ENCODE assay signal across 9 mouse cellular contexts in genomic region chr13:53033189-53033943, GRCm38 (mm10). TPM values are rescaled to one million over a fixed set of nuclear protein-coding genes. Genes with fewer than 3 reads are reported as not detected.
DNase-seq lines count a peak whose midpoint lies in the region; ATAC-seq and TF ChIP-seq lines count a peak whose summit lies in the region.
"Had no signal": no experiment of that assay in that cellular context is flagged by ENCODE, and none has a peak within 500 bp of the region (broad histone marks: within the 10 kb centered on the region; RNA-seq: fewer than 3 reads in every experiment).

No protein-coding gene starts in this region.

- no peak overlapping the region for H3K4me3 ChIP-seq in liver, adult 2 months (ENCODE audit: insufficient read depth, low read depth, low read length)
- no peak overlapping the region for H3K4me3 ChIP-seq in liver, embryonic 11.5 days (ENCODE audit: low read depth, low read length)
- H3K4me3 ChIP-seq in gastrocnemius, adult 2 months: peak overlapping the region; percentile 19
- H3K4me3 ChIP-seq in stomach, embryonic 15.5 days (replicated peaks): no peak overlapping the region
- H3K4me3 ChIP-seq in forebrain, embryonic 10.5 days: no peak overlapping the region
- H3K4me3 ChIP-seq: layer of hippocampus, adult 2 months had no signal

- no peak for TF ChIP-seq CTCF in liver, adult 2 months (IDR thresholded peaks at IDR 0.05; ENCODE audit: low read depth, low read length)
- TF ChIP-seq CTCF in gastrocnemius, adult 2 months (IDR thresholded peaks at IDR 0.05): no peak

- ATAC-seq in liver, embryonic 11.5 days (replicated peaks; ENCODE audit: low FRiP score): no peak
- no peak for ATAC-seq in stomach, embryonic 15.5 days (ENCODE audit: insufficient read depth, low FRiP score, low read depth)

- H3K27ac ChIP-seq in liver, adult 2 months (replicated peaks; ENCODE audit: insufficient read depth, low read depth, low read length): 0 out of 2 replicates have a peak overlapping the region, but pooled peaks have one; percentile 26
- no peak overlapping the region for H3K27ac ChIP-seq in liver, embryonic 11.5 days (ENCODE audit: low read depth, low read length)
- peak overlapping the region; percentile 61 for H3K27ac ChIP-seq in gastrocnemius, adult 2 months
- peak overlapping the region; percentile 57; the same call in 1 of the 2 replicates for H3K27ac ChIP-seq in stomach, embryonic 15.5 days
- no peak overlapping the region for H3K27ac ChIP-seq in forebrain, embryonic 10.5 days
- H3K27ac ChIP-seq: layer of hippocampus, adult 2 months had no signal

- TF ChIP-seq POLR2A in liver, adult 2 months (IDR thresholded peaks at IDR 0.05; ENCODE audit: extremely low read depth, insufficient read depth, low read length): no peak

- intact Hi-C loops in gastrocnemius, adult 2 months (cut with DNase I): no loop called here
- intact Hi-C loops in heart, postnatal 10 days (cut with DNase I): no loop called here

- H3K4me2 ChIP-seq in liver, embryonic 11.5 days: no peak overlapping the region
- no peak overlapping the region for H3K4me2 ChIP-seq in stomach, embryonic 15.5 days

- WGBS in liver, adult 2 months: 24% methylated on average over 10 of the region's 10 CpGs
- WGBS in liver, embryonic 11.5 days: 75% methylated on average over 10 of the region's 10 CpGs
- 50% methylated on average over 10 of the region's 10 CpGs for WGBS in stomach, embryonic 15.5 days
- 86% methylated on average over 10 of the region's 10 CpGs for WGBS in forebrain, embryonic 10.5 days

- H3K9me3 ChIP-seq in liver, embryonic 11.5 days (ENCODE audit: control insufficient read depth, low read length): no peaks in the 10 kb centered on the region
- no peaks in the 10 kb centered on the region for H3K9me3 ChIP-seq in stomach, embryonic 15.5 days
- H3K9me3 ChIP-seq in forebrain, embryonic 10.5 days: peaks cover 3% of the 10 kb centered on the region; the same call in 1 of the 2 replicates

- DNase-seq in liver, adult 2 months (ENCODE audit: extremely low read depth, low read depth, low spot score): peak; percentile 91
- no peak for DNase-seq in liver, embryonic 11.5 days (ENCODE audit: low spot score)
- DNase-seq in gastrocnemius, adult 2 months: peak; percentile 40
- peak; percentile 84 to 87 for DNase-seq in heart, postnatal 10 days
- no peak for DNase-seq in forebrain, embryonic 10.5 days (ENCODE audit: extremely low spot score, low spot score)
- no peak for DNase-seq in layer of hippocampus, adult 11-12 months (ENCODE audit: low spot score)
- no peak for DNase-seq in cerebellum, adult 11-12 months

- no peaks in the 10 kb centered on the region for H3K27me3 ChIP-seq in liver, adult 2 months (ENCODE audit: control insufficient read depth, insufficient read depth, low read length)
- H3K27me3 ChIP-seq in liver, embryonic 11.5 days (replicated peaks; ENCODE audit: control insufficient read depth, insufficient read depth, low read length): no peaks in the 10 kb centered on the region
- H3K27me3 ChIP-seq in stomach, embryonic 15.5 days (replicated peaks): no peaks in the 10 kb centered on the region
- no peaks in the 10 kb centered on the region for H3K27me3 ChIP-seq in forebrain, embryonic 10.5 days (ENCODE audit: poor library complexity, severe bottlenecking)

- H3K79me2 ChIP-seq in liver, adult 2 months (ENCODE audit: control insufficient read depth, insufficient read depth, low read length): no peaks in the 10 kb centered on the region

- no peak overlapping the region for H3K9ac ChIP-seq in liver, adult 2 months (ENCODE audit: low read depth, low read length)
- no peak overlapping the region for H3K9ac ChIP-seq in liver, embryonic 11.5 days (ENCODE audit: low read depth, low read length)
- no peak overlapping the region for H3K9ac ChIP-seq in stomach, embryonic 15.5 days

- no peaks in the 10 kb centered on the region for H3K36me3 ChIP-seq in liver, adult 2 months (ENCODE audit: control insufficient read depth, insufficient read depth, low read length)
- H3K36me3 ChIP-seq in liver, embryonic 11.5 days (ENCODE audit: control insufficient read depth, insufficient read depth, low read length): no peaks in the 10 kb centered on the region
- no peaks in the 10 kb centered on the region for H3K36me3 ChIP-seq in stomach, embryonic 15.5 days
- H3K36me3 ChIP-seq in forebrain, embryonic 10.5 days (replicated peaks): no peaks in the 10 kb centered on the region

- H3K4me1 ChIP-seq in liver, adult 2 months (ENCODE audit: control insufficient read depth, insufficient read depth, low read length): peaks cover 8% of the 10 kb centered on the region
- H3K4me1 ChIP-seq in liver, embryonic 11.5 days (replicated peaks; ENCODE audit: control insufficient read depth, insufficient read depth, low read length): no peaks in the 10 kb centered on the region
- H3K4me1 ChIP-seq in stomach, embryonic 15.5 days: no peaks in the 10 kb centered on the region
- no peaks in the 10 kb centered on the region for H3K4me1 ChIP-seq in forebrain, embryonic 10.5 days

RNA-seq across cellular contexts. Expression of gene Nfil3, which starts 52.5 kb away (rescaled TPM):
- total RNA-seq in liver, adult 2 months (2014; rRNA removed): 6.2 and 10.2 TPM in 2 replicates
- polyA plus RNA-seq in liver, adult 2 months (2012; rRNA removed): 7.9 and 16.2 TPM in 2 replicates
- polyA plus RNA-seq in liver, embryonic 11.5 days (2014; fragmentation: Nextera tagmentation; extraction: Ambion mirVana): 8.5 and 9.8 TPM in 2 replicates
- total RNA-seq in gastrocnemius, adult 2 months (2021): 100 to 1,000 TPM in 1 of 2 experiments, 10 to 100 TPM in 1; 40.2 to 137 TPM
- total RNA-seq in heart, postnatal 10 days (2021): 10 to 100 TPM; 27.3 to 27.9 TPM
- 30.1 and 32.3 TPM in 2 replicates for polyA plus RNA-seq in stomach, embryonic 15.5 days (2015; fragmentation: Nextera tagmentation; extraction: Ambion mirVana)
- 13.4 and 15.3 TPM in 2 replicates for polyA plus RNA-seq in forebrain, embryonic 10.5 days (2016; fragmentation: Nextera tagmentation; extraction: Ambion mirVana)

Comparison
In these comparisons a context has a peak if more than half of its experiments do, and no peak if none do; other contexts are left out.
1. DNase-seq: peak in liver, adult 2 months (single experiment), gastrocnemius, adult 2 months (single experiment) and heart, postnatal 10 days (2 of 2); none in liver, embryonic 11.5 days (single experiment), forebrain, embryonic 10.5 days (single experiment), layer of hippocampus, adult 11-12 months (single experiment) and cerebellum, adult 11-12 months (single experiment).
2. H3K27ac ChIP-seq: peak in liver, adult 2 months (single experiment), gastrocnemius, adult 2 months (single experiment) and stomach, embryonic 15.5 days (single experiment); none in liver, embryonic 11.5 days (single experiment) and forebrain, embryonic 10.5 days (single experiment).